Mouse (Mus musculus): Measurements from ENCODE around the gene Clcnkb.

- TF ChIP-seq POLR2A (IDR thresholded peaks at IDR 0.05; ENCODE audit: insufficient read depth, low read length) (no peak), CTCF (IDR thresholded peaks at IDR 0.05; ENCODE audit: low read depth, low read length) (no peak)
Measured at GRCm38 (mm10) chr4:141460481-141460880, 44.7 kb upstream of the Clcnkb start.
